Mouse (Mus musculus): ENCODE data around the gene Cbarp.
"Not testable (repeated sequence)": the region's sequence is repeated elsewhere in the genome, so short reads cannot be mapped to it uniquely, and the experiment has no call there.

The Cbarp gene

GRCm38 (mm10) chr10:80170052-80170451 is 29.4 kb upstream of the Cbarp start:
- no peak for DNase-seq (ENCODE audit: low read depth, low spot score)

GRCm38 (mm10) chr10:80169651-80170050 is 29.0 kb upstream of the Cbarp start:
- no peak for DNase-seq (ENCODE audit: low read depth, low spot score)

GRCm38 (mm10) chr10:80169070-80169469 is 28.4 kb upstream of the Cbarp start:
- DNase-seq (ENCODE audit: low read depth, low spot score), result no peak

GRCm38 (mm10) chr10:80168038-80168661 is 27.5 kb upstream of the Cbarp start:
- DNase-seq (ENCODE audit: low read depth, low spot score), result no peak

GRCm38 (mm10) chr10:80167460-80168037 is 26.9 kb upstream of the Cbarp start:
- peak; percentile 98 for DNase-seq (ENCODE audit: low read depth, low spot score)

GRCm38 (mm10) chr10:80166136-80166535 is 25.5 kb upstream of the Cbarp start:
- DNase-seq (ENCODE audit: low read depth, low spot score), result not testable (repeated sequence)

- no peak for DNase-seq (ENCODE audit: low read depth, low spot score)
Measured at GRCm38 (mm10) chr10:80165392-80166128, 24.9 kb upstream of the Cbarp start, which contains the start of gene Cirbp. Gene Cirbp, plus strand, starts transcription at chr10:80165985.

GRCm38 (mm10) chr10:80164998-80165344 is 24.3 kb upstream of the Cbarp start:
- no peak for DNase-seq (ENCODE audit: low read depth, low spot score)

- no peak for DNase-seq (ENCODE audit: low read depth, low spot score)
Measured at GRCm38 (mm10) chr10:80164161-80164997, 23.7 kb upstream of the Cbarp start.

GRCm38 (mm10) chr10:80163721-80164120 is 23.1 kb upstream of the Cbarp start:
- no peak for DNase-seq (ENCODE audit: low read depth, low spot score)

- no peak for DNase-seq (ENCODE audit: low read depth, low spot score)
Measured at GRCm38 (mm10) chr10:80162716-80163299, 22.2 kb upstream of the Cbarp start.

- DNase-seq (ENCODE audit: low read depth, low spot score), result no peak
Measured at GRCm38 (mm10) chr10:80162243-80162608, 21.6 kb upstream of the Cbarp start.

GRCm38 (mm10) chr10:80161522-80162242 is 21.0 kb upstream of the Cbarp start:
- DNase-seq (ENCODE audit: low read depth, low spot score), result no peak

- no peak for DNase-seq (ENCODE audit: low read depth, low spot score)
Measured at GRCm38 (mm10) chr10:80160455-80161371, 20.1 kb upstream of the Cbarp start.

- DNase-seq (ENCODE audit: low read depth, low spot score), result peak; percentile 98
Measured at GRCm38 (mm10) chr10:80159561-80160454, 19.2 kb upstream of the Cbarp start.

GRCm38 (mm10) chr10:80159021-80159560 is 18.5 kb upstream of the Cbarp start:
- DNase-seq (ENCODE audit: low read depth, low spot score), result no peak

- no peak for DNase-seq (ENCODE audit: low read depth, low spot score)
Measured at GRCm38 (mm10) chr10:80158307-80158986, 17.8 kb upstream of the Cbarp start.

Measured in brain, embryonic 18.5 days (tissue).